Mouse (Mus musculus) inflammation-experienced regulatory T-cells, adult 6 months (primary cell): Measurements from ENCODE around the gene Rpl10. TPM values are rescaled to one million over a fixed set of nuclear protein-coding genes. Genes with fewer than 3 reads are reported as not detected.

Experiments used
- ATAC-seq: one replicate; pipeline ENCODE4 v1.8.0; 2017
- polyA plus RNA-seq, 3 experiments: library from polyadenylated mRNA; unstranded; fragments of 100-300 nt; shearing (Covaris generic); gene quantifications; one replicate each; pipeline ENCODE4 v1.2.1; 2017

The Rpl10 gene
- 1,000 to 10,000 TPM in 1 of 3 experiments, 100 to 1,000 TPM in 2; 478 to 1,649 (median 679) TPM for polyA plus RNA-seq

- peak; percentile 84 for ATAC-seq
Observed at GRCm38 (mm10) chrX:74270062-74270901, at the start of gene Rpl10. Gene Rpl10, plus strand, starts transcription at chrX:74270812.

- ATAC-seq, result no peak
Observed at GRCm38 (mm10) chrX:74230038-74230437, 40.6 kb upstream of the Rpl10 start.

- no peak for ATAC-seq
Observed at GRCm38 (mm10) chrX:74233196-74233595, 37.4 kb upstream of the Rpl10 start.

- ATAC-seq, result no peak
Observed at GRCm38 (mm10) chrX:74240332-74240731, 30.3 kb upstream of the Rpl10 start.

- no peak for ATAC-seq
Observed at GRCm38 (mm10) chrX:74243396-74243795, 27.2 kb upstream of the Rpl10 start.

- ATAC-seq, result peak; percentile 67
Observed at GRCm38 (mm10) chrX:74243807-74244206, 26.8 kb upstream of the Rpl10 start.

- ATAC-seq, result peak; percentile 15
Observed at GRCm38 (mm10) chrX:74244614-74245083, 26.0 kb upstream of the Rpl10 start.

GRCm38 (mm10) chrX:74245107-74245506 is 25.5 kb upstream of the Rpl10 start:
- no peak for ATAC-seq

GRCm38 (mm10) chrX:74245687-74246086 is 24.9 kb upstream of the Rpl10 start:
- peak; percentile 38 for ATAC-seq

- peak; percentile 65 for ATAC-seq
Observed at GRCm38 (mm10) chrX:74246213-74246681, 24.4 kb upstream of the Rpl10 start.

GRCm38 (mm10) chrX:74246693-74247092 is 23.9 kb upstream of the Rpl10 start:
- peak; percentile 2 for ATAC-seq

- ATAC-seq, result no peak
Observed at GRCm38 (mm10) chrX:74248651-74249050, 22.0 kb upstream of the Rpl10 start.

- no peak for ATAC-seq
Observed at GRCm38 (mm10) chrX:74249615-74250014, 21.0 kb upstream of the Rpl10 start, which contains the start of gene Flna. Gene Flna, minus strand, starts transcription at chrX:74249820.

GRCm38 (mm10) chrX:74254153-74254887 is 16.3 kb upstream of the Rpl10 start, which contains the start of gene Emd:
Gene Emd, plus strand, starts transcription at chrX:74254687.
- ATAC-seq, result peak; percentile 91

GRCm38 (mm10) chrX:74254888-74255565 is 15.6 kb upstream of the Rpl10 start:
- ATAC-seq, result peak; percentile 11

- no peak for ATAC-seq
Observed at GRCm38 (mm10) chrX:74257746-74258145, 12.9 kb upstream of the Rpl10 start.

GRCm38 (mm10) chrX:74269736-74270061 is 913 bp upstream of the Rpl10 start:
- peak; percentile 4 for ATAC-seq

GRCm38 (mm10) chrX:74270902-74271551 is 415 bp downstream of the Rpl10 start:
- no peak for ATAC-seq

- no peak for ATAC-seq
Observed at GRCm38 (mm10) chrX:74273422-74274322, 3.1 kb downstream of the Rpl10 start.

- ATAC-seq, result no peak
Observed at GRCm38 (mm10) chrX:74277916-74278315, 7.3 kb downstream of the Rpl10 start.
